Mouse (Mus musculus) brain, embryonic 14.5 days (tissue): ENCODE measurements around the gene 5330417C22Rik.

Experiments used
- CTCF ChIP-seq: fragments of 200-500 bp; IDR thresholded peaks from 2 replicates; pipeline ENCODE4 v1.5.1; 2012; ENCODE audit warnings: inconsistent platforms, mild to moderate bottlenecking, moderate library complexity, borderline replicate concordance; ENCODE audit not compliant: insufficient read depth, insufficient read length; ENCODE audit errors: extremely low read depth
- POLR2A ChIP-seq: fragments of 200-500 bp; IDR thresholded peaks from 2 replicates; pipeline ENCODE4 v1.6.1; 2012; ENCODE audit warnings: mild to moderate bottlenecking, inconsistent platforms, borderline replicate concordance; ENCODE audit not compliant: poor library complexity, insufficient read depth, insufficient read length, severe bottlenecking; ENCODE audit errors: extremely low read depth

GRCm38 (mm10) chr3:108535896-108536516 lies 330 bp downstream of the 5330417C22Rik start:
- no peak for TF ChIP-seq CTCF
- no peak for TF ChIP-seq POLR2A
